Mouse (Mus musculus) intestine, embryonic 14.5 days (tissue): ENCODE data around the gene Kcnh8. TPM values are rescaled to one million over a fixed set of nuclear protein-coding genes. Genes with fewer than 3 reads are reported as not detected.

Experiments used
- ATAC-seq: fragments of 200-750 bp; cut with Nextera tagmentation; replicated peaks from 2 replicates; pipeline ENCODE4 v1.8.0; 2017; ENCODE audit warnings: low read depth, moderate number of reproducible peaks, moderate TSS enrichment, moderate library complexity; ENCODE audit not compliant: low FRiP score, low TSS enrichment
- DNase-seq: peaks from one replicate; pipeline ENCODE4 v3.0.0-alpha.2; 2018; ENCODE audit warnings: low spot score
- H3K27ac ChIP-seq: fragments of 300-500 bp; sonication (generic); 2 replicates; pipeline ENCODE4 v1.5.1; 2014; ENCODE audit warnings: low read depth, mild to moderate bottlenecking, control low read depth
- H3K27me3 ChIP-seq: fragments of 300-500 bp; sonication (generic); replicated peaks from 2 replicates; pipeline ENCODE4 v1.6.1; 2014; ENCODE audit warnings: low read length, control low read depth; ENCODE audit not compliant: control insufficient read depth, insufficient read depth
- H3K36me3 ChIP-seq: fragments of 300-500 bp; sonication (generic); 2 replicates; pipeline ENCODE4 v1.6.1; 2014; ENCODE audit warnings: low read length, control low read depth; ENCODE audit not compliant: control insufficient read depth, insufficient read depth
- H3K4me1 ChIP-seq: fragments of 300-500 bp; sonication (generic); replicated peaks from 2 replicates; pipeline ENCODE4 v1.6.1; 2014; ENCODE audit warnings: low read length, control low read depth, mixed read lengths; ENCODE audit not compliant: control insufficient read depth, insufficient read depth
- H3K4me2 ChIP-seq: fragments of 300-500 bp; sonication (generic); 2 replicates; pipeline ENCODE4 v1.6.1; 2014; ENCODE audit warnings: low read length
- H3K4me3 ChIP-seq: fragments of 300-500 bp; sonication (generic); 2 replicates; pipeline ENCODE4 v1.5.1; 2014; ENCODE audit warnings: low read depth, low read length, control low read depth, mixed read lengths
- H3K9ac ChIP-seq: fragments of 300-500 bp; sonication (generic); 2 replicates; pipeline ENCODE4 v1.6.1; 2014; ENCODE audit warnings: mild to moderate bottlenecking, low read length
- H3K9me3 ChIP-seq: fragments of 300-500 bp; sonication (generic); 2 replicates; pipeline ENCODE4 v1.6.1; 2016; ENCODE audit warnings: low read length, control low read depth; ENCODE audit not compliant: control insufficient read depth
- WGBS: fragments of 180-500 bp; shearing (Covaris S2); extraction: QIAGEN DNeasy Blood & Tissue Kit; methylation state at CpG from one replicate; pipeline ENCODE4 v1.1.7; 2014; 5-methylcytosine and 5-hydroxymethylcytosine counted together
- polyA plus RNA-seq: library from polyadenylated mRNA; unstranded; fragments of >200 nt; fragmentation: Nextera tagmentation; extraction: Ambion mirVana; gene quantifications from 2 replicates; pipeline ENCODE4 v1.2.1, GENCODE M21; 2014

Gene Kcnh8
- polyA plus RNA-seq, 1 experiment from 2014 or later, result 0.72 TPM

DNA sequence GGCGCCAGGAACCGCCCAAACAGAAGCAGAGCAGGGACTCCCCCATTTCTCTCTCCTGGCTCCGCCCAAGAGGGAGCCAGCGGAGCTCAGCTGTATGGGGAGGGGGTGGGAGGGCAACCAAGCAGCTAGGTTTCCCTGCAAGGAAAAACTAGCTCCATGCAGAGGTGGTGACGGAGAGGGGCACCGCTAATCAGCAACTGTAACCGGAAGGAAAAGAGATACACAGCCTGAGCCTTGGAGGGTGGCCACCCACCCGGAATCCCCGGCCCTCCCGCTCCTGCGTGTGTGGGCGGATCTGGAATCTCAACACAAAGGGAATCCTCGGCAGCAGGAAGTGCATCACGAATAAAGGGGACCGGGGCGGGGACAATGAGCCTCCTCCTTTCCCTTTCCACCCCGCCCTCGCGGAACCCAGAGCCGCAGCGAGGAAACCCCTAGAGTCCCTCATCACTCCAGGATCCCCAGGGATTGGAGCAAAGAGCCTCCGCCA lies 1.6 kb upstream of the Kcnh8 start:
- H3K36me3 ChIP-seq, result no peaks in the 10 kb centered on the region
- H3K4me1 ChIP-seq, result no peaks in the 10 kb centered on the region
- peak overlapping the region; percentile 37 for H3K4me3 ChIP-seq
- peaks cover 23% of the 10 kb centered on the region for H3K27me3 ChIP-seq
- ATAC-seq (peak; percentile 82), DNase-seq (peak; percentile 79)
- peak overlapping the region; percentile 22; the same call in 1 of the 2 replicates for H3K27ac ChIP-seq
- H3K9me3 ChIP-seq, result no peaks in the 10 kb centered on the region
- peak overlapping the region; percentile 18; the same call in 1 of the 2 replicates for H3K9ac ChIP-seq
- under 1% methylated on average over 22 of the region's 22 CpGs for WGBS
- peak overlapping the region; percentile 62 for H3K4me2 ChIP-seq

DNA sequence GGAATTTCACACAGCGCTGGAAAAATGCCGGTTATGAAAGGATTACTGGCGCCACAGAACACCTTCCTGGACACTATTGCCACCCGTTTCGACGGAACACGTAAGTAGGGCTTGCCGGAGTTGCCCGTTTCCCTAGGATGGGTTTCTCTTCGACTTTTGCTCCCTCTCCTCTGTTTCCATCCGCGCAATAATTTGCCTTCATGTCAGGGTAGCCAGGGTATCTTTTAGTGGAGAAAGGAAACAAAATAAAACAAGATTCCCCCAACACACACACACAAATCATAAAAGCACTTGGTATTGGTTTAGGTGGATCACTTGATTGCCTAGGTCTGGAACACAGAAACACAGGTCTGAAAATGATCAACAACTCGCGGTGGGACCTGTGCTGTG lies 267 bp downstream of the Kcnh8 start:
- no peak overlapping the region for H3K27ac ChIP-seq
- no peaks in the 10 kb centered on the region for H3K9me3 ChIP-seq
- 3% methylated on average over 14 of the region's 14 CpGs for WGBS
- H3K4me1 ChIP-seq, result no peaks in the 10 kb centered on the region
- peak overlapping the region; percentile 62 for H3K4me2 ChIP-seq
- H3K27me3 ChIP-seq, result peaks cover 23% of the 10 kb centered on the region
- H3K36me3 ChIP-seq, result no peaks in the 10 kb centered on the region
- peak overlapping the region; percentile 37; the same call in 1 of the 2 replicates for H3K4me3 ChIP-seq
- ATAC-seq (no peak), DNase-seq (no peak)
- H3K9ac ChIP-seq, result no peak overlapping the region

DNA sequence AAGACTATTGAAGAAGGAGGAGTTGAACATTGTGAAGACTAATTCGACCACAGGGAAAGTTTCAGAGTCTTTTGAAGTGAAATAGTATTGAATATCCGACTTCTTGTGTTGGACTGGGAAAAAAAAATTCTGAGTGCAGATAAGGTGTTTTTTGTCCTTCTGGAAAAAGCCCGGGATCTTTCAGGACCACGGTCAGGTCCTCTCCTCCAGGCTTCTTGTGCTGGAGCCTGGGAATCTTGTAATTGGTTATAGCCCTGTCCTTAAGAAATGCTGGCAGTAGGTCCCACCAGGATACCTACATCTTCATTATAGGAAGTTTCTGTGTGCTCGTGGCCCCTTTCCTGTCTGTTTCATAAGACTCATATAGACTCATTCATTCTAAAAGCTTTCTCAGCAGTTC lies 902 bp downstream of the Kcnh8 start:
- Histone ChIP-seq H3K4me3 (0 out of 2 replicates have a peak overlapping the region, but pooled peaks have one; percentile 37), H3K9ac (no peak overlapping the region), H3K27me3 (peaks cover 23% of the 10 kb centered on the region), H3K4me2 (no peak overlapping the region), H3K4me1 (no peaks in the 10 kb centered on the region), H3K9me3 (no peaks in the 10 kb centered on the region), H3K36me3 (no peaks in the 10 kb centered on the region), H3K27ac (no peak overlapping the region)
- ATAC-seq (no peak), DNase-seq (peak; percentile 71)
- 5% methylated on average over 5 of the region's 5 CpGs for WGBS

- no peaks in the 10 kb centered on the region for H3K27me3 ChIP-seq
- H3K27ac ChIP-seq, result no peak overlapping the region
- H3K36me3 ChIP-seq, result no peaks in the 10 kb centered on the region
- no peaks in the 10 kb centered on the region for H3K9me3 ChIP-seq
- DNase-seq (no peak), ATAC-seq (no peak)
- no peak overlapping the region for H3K4me2 ChIP-seq
- H3K4me1 ChIP-seq, result no peaks in the 10 kb centered on the region
- 75% methylated on average over 4 of the region's 4 CpGs for WGBS
- H3K4me3 ChIP-seq, result no peak overlapping the region
- H3K9ac ChIP-seq, result no peak overlapping the region
Measured at GRCm38 (mm10) chr17:52611382-52611781, 8.9 kb downstream of the Kcnh8 start.

- Histone ChIP-seq H3K27me3 (no peaks in the 10 kb centered on the region), H3K27ac (no peak overlapping the region), H3K9me3 (no peaks in the 10 kb centered on the region), H3K4me2 (no peak overlapping the region), H3K9ac (no peak overlapping the region), H3K4me1 (no peaks in the 10 kb centered on the region), H3K4me3 (no peak overlapping the region), H3K36me3 (no peaks in the 10 kb centered on the region)
- ATAC-seq, result no peak
- DNase-seq, result no peak
Measured at GRCm38 (mm10) chr17:52649186-52649585, 46.7 kb downstream of the Kcnh8 start.

DNA sequence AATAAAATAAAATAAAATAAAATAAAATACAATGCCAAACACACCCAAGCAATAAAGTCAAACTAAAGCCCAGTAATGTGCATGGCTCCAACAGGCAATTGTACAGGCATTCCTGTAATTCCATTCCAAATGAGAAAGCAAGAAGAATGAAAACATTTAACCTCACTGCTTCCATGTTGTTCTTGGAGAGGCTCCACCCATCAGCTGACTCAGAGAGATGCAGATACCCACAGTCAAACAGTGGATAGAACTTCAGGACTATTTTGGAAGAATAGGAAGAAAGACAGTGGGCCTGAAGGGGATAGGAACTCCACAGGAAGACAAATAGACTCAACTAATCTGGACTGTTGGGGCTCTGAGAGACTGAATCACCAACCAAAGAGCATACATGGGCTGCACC lies 89.5 kb downstream of the Kcnh8 start:
- no peaks in the 10 kb centered on the region for H3K27me3 ChIP-seq
- no peak for DNase-seq
- no peak for ATAC-seq
- H3K4me1 ChIP-seq, result no peaks in the 10 kb centered on the region
- no peak overlapping the region for H3K9ac ChIP-seq
- no peaks in the 10 kb centered on the region for H3K36me3 ChIP-seq
- H3K4me3 ChIP-seq, result no peak overlapping the region
- H3K4me2 ChIP-seq, result no peak overlapping the region
- H3K27ac ChIP-seq, result no peak overlapping the region
- no peaks in the 10 kb centered on the region for H3K9me3 ChIP-seq

DNA sequence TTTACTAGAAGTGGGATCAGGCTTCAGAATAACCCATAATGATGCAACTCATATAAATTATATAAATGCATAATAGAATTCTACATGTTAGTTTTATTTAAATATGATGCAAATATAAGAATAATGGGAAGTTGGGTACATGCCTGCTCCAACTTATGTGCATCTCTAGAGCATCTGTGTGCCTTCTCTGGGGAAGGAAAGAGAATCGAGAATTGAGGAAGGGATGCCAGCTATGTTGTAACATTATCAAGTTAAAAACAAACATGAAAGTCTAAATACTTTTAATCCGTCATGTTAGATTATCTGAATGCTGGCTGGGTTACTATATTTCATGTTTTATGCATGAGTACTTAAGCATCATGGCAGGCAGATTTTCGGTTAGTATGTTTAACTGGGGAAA lies 99.4 kb downstream of the Kcnh8 start:
- Histone ChIP-seq H3K4me3 (no peak overlapping the region), H3K27me3 (no peaks in the 10 kb centered on the region), H3K9ac (no peak overlapping the region), H3K9me3 (no peaks in the 10 kb centered on the region), H3K27ac (no peak overlapping the region), H3K36me3 (no peaks in the 10 kb centered on the region), H3K4me1 (no peaks in the 10 kb centered on the region), H3K4me2 (no peak overlapping the region)
- DNase-seq (no peak), ATAC-seq (no peak)
- WGBS, result 83% methylated on average over 3 of the region's 3 CpGs

GRCm38 (mm10) chr17:52712319-52712718 lies 109.8 kb downstream of the Kcnh8 start:
- Histone ChIP-seq H3K27ac (no peak overlapping the region), H3K4me1 (no peaks in the 10 kb centered on the region), H3K27me3 (no peaks in the 10 kb centered on the region), H3K9me3 (no peaks in the 10 kb centered on the region), H3K9ac (no peak overlapping the region), H3K4me2 (no peak overlapping the region), H3K36me3 (no peaks in the 10 kb centered on the region), H3K4me3 (no peak overlapping the region)
- DNase-seq (no peak), ATAC-seq (no peak)
- 29% methylated on average over 1 of the region's 1 CpGs for WGBS

- H3K27me3 ChIP-seq, result no peaks in the 10 kb centered on the region
- WGBS, result 62% methylated on average over 3 of the region's 3 CpGs
- no peak overlapping the region for H3K4me3 ChIP-seq
- no peaks in the 10 kb centered on the region for H3K4me1 ChIP-seq
- no peak for ATAC-seq
- DNase-seq, result no peak
- H3K27ac ChIP-seq, result no peak overlapping the region
- H3K4me2 ChIP-seq, result no peak overlapping the region
- no peaks in the 10 kb centered on the region for H3K9me3 ChIP-seq
- no peaks in the 10 kb centered on the region for H3K36me3 ChIP-seq
- H3K9ac ChIP-seq, result no peak overlapping the region
Measured at GRCm38 (mm10) chr17:52722214-52722613, 119.7 kb downstream of the Kcnh8 start.
